Mouse (Mus musculus) kidney, embryonic 14.5 days (tissue): Measurements from ENCODE around the gene Zswim4. TPM values are rescaled to one million over a fixed set of nuclear protein-coding genes. Genes with fewer than 3 reads are reported as not detected.

ENCODE experiments used
- ATAC-seq: fragments of 200-750 bp; cut with Nextera tagmentation; 2 replicates; pipeline ENCODE4 v1.8.0; 2017; ENCODE audit warnings: moderate number of reproducible peaks, mild to moderate bottlenecking, moderate TSS enrichment, moderate library complexity; ENCODE audit not compliant: low FRiP score, low TSS enrichment
- H3K27ac ChIP-seq: fragments of 300-500 bp; sonication (generic); 2 replicates; pipeline ENCODE4 v1.5.1; 2014; ENCODE audit warnings: low read depth, mild to moderate bottlenecking, low read length, moderate library complexity, mixed read lengths
- H3K27me3 ChIP-seq: fragments of 300-500 bp; sonication (generic); 2 replicates; pipeline ENCODE4 v1.6.1; 2014; ENCODE audit warnings: mild to moderate bottlenecking, low read length; ENCODE audit not compliant: control insufficient read depth, insufficient read depth
- H3K36me3 ChIP-seq: fragments of 300-500 bp; sonication (generic); 2 replicates; pipeline ENCODE4 v1.6.1; 2014; ENCODE audit warnings: low read length, mixed read lengths; ENCODE audit not compliant: control insufficient read depth, insufficient read depth
- H3K4me1 ChIP-seq: fragments of 300-500 bp; sonication (generic); 2 replicates; pipeline ENCODE4 v1.6.1; 2014; ENCODE audit warnings: low read length, mixed read lengths; ENCODE audit not compliant: control insufficient read depth, insufficient read depth
- H3K4me2 ChIP-seq: fragments of 300-500 bp; sonication (generic); replicated peaks from 2 replicates; pipeline ENCODE4 v1.6.1; 2014; ENCODE audit warnings: low read depth, mild to moderate bottlenecking, low read length
- H3K4me3 ChIP-seq: fragments of 300-500 bp; sonication (generic); 2 replicates; pipeline ENCODE4 v1.5.1; 2014; ENCODE audit warnings: mild to moderate bottlenecking, low read length
- H3K9ac ChIP-seq: fragments of 300-500 bp; sonication (generic); 2 replicates; pipeline ENCODE4 v1.6.1; 2014; ENCODE audit warnings: low read depth, mild to moderate bottlenecking, low read length, moderate library complexity
- H3K9me3 ChIP-seq: fragments of 300-500 bp; sonication (generic); 2 replicates; pipeline ENCODE4 v1.6.1; 2016; ENCODE audit warnings: low read length; ENCODE audit not compliant: control insufficient read depth
- WGBS: fragments of 180-500 bp; shearing (Covaris S2); extraction: QIAGEN DNeasy Blood & Tissue Kit; methylation state at CpG from one replicate; pipeline ENCODE4 v1.1.7; 2014; 5-methylcytosine and 5-hydroxymethylcytosine counted together
- polyA plus RNA-seq: library from polyadenylated mRNA; unstranded; fragments of >200 nt; fragmentation: Nextera tagmentation; extraction: Ambion mirVana; gene quantifications from 2 replicates; pipeline ENCODE4 v1.2.1, GENCODE M21; 2014

Zswim4 gene
- polyA plus RNA-seq, 1 experiment from 2014 or later = 15.7 TPM

- Histone ChIP-seq H3K36me3 (no peaks in the 10 kb centered on the region; the same call in 1 of the 2 replicates), H3K9ac (peak overlapping the region; percentile 59), H3K4me1 (peaks cover 54% of the 10 kb centered on the region), H3K27me3 (no peaks in the 10 kb centered on the region), H3K9me3 (no peaks in the 10 kb centered on the region), H3K4me3 (peak overlapping the region; percentile 38), H3K4me2 (peak overlapping the region; percentile 58), H3K27ac (peak overlapping the region; percentile 83)
- peak; percentile 51 for ATAC-seq
- WGBS = 8% methylated on average over 34 of the region's 34 CpGs
Observed at GRCm38 (mm10) chr8:84202938-84203917, 33.6 kb downstream of the Zswim4 start.

GRCm38 (mm10) chr8:84202466-84202865, 34.4 kb downstream of the Zswim4 start:
- H3K27me3 ChIP-seq = no peaks in the 10 kb centered on the region
- H3K4me3 ChIP-seq = peak overlapping the region; percentile 71; the same call in 1 of the 2 replicates
- peak overlapping the region; percentile 58 for H3K4me2 ChIP-seq
- H3K9me3 ChIP-seq = no peaks in the 10 kb centered on the region
- no peaks in the 10 kb centered on the region; the same call in 1 of the 2 replicates for H3K36me3 ChIP-seq
- peak overlapping the region; percentile 83; the same call in 1 of the 2 replicates for H3K27ac ChIP-seq
- WGBS = 69% methylated on average over 9 of the region's 9 CpGs
- ATAC-seq = no peak
- no peak overlapping the region for H3K9ac ChIP-seq
- H3K4me1 ChIP-seq = peaks cover 54% of the 10 kb centered on the region

- peak overlapping the region; percentile 90; the same call in 1 of the 2 replicates for H3K27ac ChIP-seq
- H3K9me3 ChIP-seq = no peaks in the 10 kb centered on the region
- H3K4me1 ChIP-seq = peaks cover 51% of the 10 kb centered on the region
- H3K36me3 ChIP-seq = no peaks in the 10 kb centered on the region; the same call in 1 of the 2 replicates
- H3K27me3 ChIP-seq = no peaks in the 10 kb centered on the region
- WGBS = 52% methylated on average over 15 of the region's 15 CpGs
- H3K4me3 ChIP-seq = peak overlapping the region; percentile 71
- no peak for ATAC-seq
- peak overlapping the region; percentile 82 for H3K9ac ChIP-seq
- peak overlapping the region; percentile 91 for H3K4me2 ChIP-seq
Observed at GRCm38 (mm10) chr8:84201545-84202245, 35.2 kb downstream of the Zswim4 start.

GRCm38 (mm10) chr8:84200652-84201544, 36.0 kb downstream of the Zswim4 start:
- H3K27me3 ChIP-seq = no peaks in the 10 kb centered on the region

GRCm38 (mm10) chr8:84200126-84200555, 36.7 kb downstream of the Zswim4 start:
- Histone ChIP-seq H3K9me3 (no peaks in the 10 kb centered on the region), H3K4me2 (peak overlapping the region; percentile 91), H3K9ac (peak overlapping the region; percentile 82; the same call in 1 of the 2 replicates), H3K4me1 (peaks cover 51% of the 10 kb centered on the region), H3K36me3 (no peaks in the 10 kb centered on the region; the same call in 1 of the 2 replicates), H3K4me3 (peak overlapping the region; percentile 71), H3K27me3 (no peaks in the 10 kb centered on the region), H3K27ac (peak overlapping the region; percentile 90; the same call in 1 of the 2 replicates)
- no peak for ATAC-seq
- 17% methylated on average over 8 of the region's 8 CpGs for WGBS

More at GRCm38 (mm10) chr8:84200652-84201544, 36.0 kb downstream of the Zswim4 start:
- no peaks in the 10 kb centered on the region; the same call in 1 of the 2 replicates for H3K36me3 ChIP-seq
- H3K9me3 ChIP-seq = no peaks in the 10 kb centered on the region
- H3K4me3 ChIP-seq = peak overlapping the region; percentile 71
- ATAC-seq = peak; percentile 6; the same call in 1 of the 2 replicates
- 4% methylated on average over 60 of the region's 70 CpGs for WGBS
- H3K9ac ChIP-seq = peak overlapping the region; percentile 82
- H3K27ac ChIP-seq = peak overlapping the region; percentile 90
- peak overlapping the region; percentile 91 for H3K4me2 ChIP-seq
- H3K4me1 ChIP-seq = peaks cover 51% of the 10 kb centered on the region

- peaks cover 51% of the 10 kb centered on the region for H3K4me1 ChIP-seq
- H3K36me3 ChIP-seq = no peaks in the 10 kb centered on the region; the same call in 1 of the 2 replicates
- no peaks in the 10 kb centered on the region for H3K9me3 ChIP-seq
- peak overlapping the region; percentile 90 for H3K27ac ChIP-seq
- WGBS = 39% methylated on average over 11 of the region's 11 CpGs
- no peak for ATAC-seq
- H3K4me2 ChIP-seq = no peak overlapping the region
- no peak overlapping the region for H3K4me3 ChIP-seq
- H3K9ac ChIP-seq = peak overlapping the region; percentile 9; the same call in 1 of the 2 replicates
- no peaks in the 10 kb centered on the region for H3K27me3 ChIP-seq
Observed at GRCm38 (mm10) chr8:84199348-84200125, 37.3 kb downstream of the Zswim4 start.

- WGBS = 24% methylated on average over 4 of the region's 4 CpGs
- Histone ChIP-seq H3K4me3 (peak overlapping the region; percentile 41; the same call in 1 of the 2 replicates), H3K27me3 (no peaks in the 10 kb centered on the region), H3K9ac (peak overlapping the region; percentile 60; the same call in 1 of the 2 replicates), H3K4me2 (peak overlapping the region; percentile 58), H3K27ac (peak overlapping the region; percentile 97), H3K4me1 (peaks cover 49% of the 10 kb centered on the region), H3K36me3 (no peaks in the 10 kb centered on the region), H3K9me3 (no peaks in the 10 kb centered on the region)
- ATAC-seq = no peak
Observed at GRCm38 (mm10) chr8:84198871-84199270, 38.0 kb downstream of the Zswim4 start.
